Mouse (Mus musculus) CD8-positive naive resting alpha-beta T cell, adult 2 months (primary cell): Measurements from ENCODE around the gene Gm28434.

ENCODE experiments used
- DNase-seq, 2 experiments: peaks; one replicate each; pipeline ENCODE4 v3.0.0; 2022; ENCODE audit warnings: low read depth in 2 of 2, low spot score in 2 of 2

Gm28434 gene

GRCm38 (mm10) chr5:87969201-87969600 is at the start of gene Gm28434, which contains the start of gene 2310003L06Rik:
Gene Gm28434 (plus strand): TSS chr5:87969517.
Gene 2310003L06Rik (plus strand): TSS chr5:87969459.
- no peak for DNase-seq

DNA sequence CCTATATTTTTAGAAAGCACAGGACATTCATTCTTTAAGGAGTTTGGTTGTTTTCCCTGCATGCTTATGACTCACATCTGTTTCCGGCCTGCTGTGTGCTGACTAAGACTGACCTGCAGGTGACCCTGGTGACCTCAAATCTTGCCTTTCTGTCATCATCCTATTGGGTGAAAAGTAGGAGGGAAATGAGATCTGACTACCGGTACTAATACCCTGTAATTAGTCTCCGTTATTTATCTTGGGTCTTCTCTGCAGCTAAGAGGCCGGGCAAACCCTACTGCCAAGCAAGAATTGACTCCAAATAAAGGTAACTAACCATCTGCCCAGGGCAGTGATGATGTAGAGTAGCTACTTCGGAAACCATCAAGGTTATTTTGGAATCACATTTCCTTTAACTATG is 43.9 kb upstream of the Gm28434 start, which contains the start of gene Csn3:
Csn3 (plus strand) TSS at position 208 of the 400 bp plus-strand sequence.
- DNase-seq: no peak

DNA sequence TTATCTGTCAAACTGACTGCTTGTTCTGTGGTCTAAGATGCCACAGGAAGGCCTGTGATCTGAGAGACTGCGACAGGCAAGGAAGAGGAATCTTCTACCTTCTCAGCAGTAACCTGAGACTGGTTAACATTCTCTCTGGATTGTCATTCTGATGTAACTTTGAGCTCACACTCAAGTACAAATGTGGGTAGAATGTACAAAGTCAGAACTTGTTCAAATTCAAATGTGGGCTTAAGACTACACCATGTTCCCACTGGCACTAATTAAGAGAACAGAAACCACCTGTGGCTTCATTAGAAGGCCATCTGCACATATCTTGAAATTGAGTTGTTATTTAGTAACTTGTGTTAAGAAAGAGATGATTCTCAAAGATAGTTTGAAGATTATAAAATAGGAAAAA is 37.7 kb upstream of the Gm28434 start:
- DNase-seq: no peak

GRCm38 (mm10) chr5:87940752-87941151 is 28.6 kb upstream of the Gm28434 start:
- DNase-seq: no peak

DNA sequence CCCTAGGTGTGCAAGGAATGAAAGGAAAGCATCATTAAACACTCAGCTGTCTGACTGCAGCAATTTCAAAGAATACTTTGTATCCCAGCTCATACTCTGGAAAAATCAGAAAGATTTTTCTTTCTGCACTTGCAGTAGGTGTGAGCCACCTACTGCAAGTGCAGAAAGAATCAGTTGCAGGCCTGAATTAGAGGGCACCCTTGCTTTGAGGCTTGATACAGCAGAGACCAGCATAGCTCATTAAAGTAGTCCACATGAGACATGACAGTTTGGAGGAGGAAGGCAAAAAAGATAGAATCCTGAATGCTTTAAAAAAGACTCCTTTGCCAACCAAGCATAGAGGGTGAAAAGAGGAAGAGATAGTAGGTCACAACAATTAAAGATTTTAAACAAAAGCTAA is 26.8 kb upstream of the Gm28434 start:
- no peak for DNase-seq

- no peak for DNase-seq
These were observed 17.5 kb upstream of the Gm28434 start for GRCm38 (mm10) chr5:87951836-87952235.

- no peak for DNase-seq
These were observed 9.8 kb downstream of the Gm28434 start, which contains the start of gene Cabs1 for GRCm38 (mm10) chr5:87979139-87979538. Gene Cabs1 (plus strand): TSS chr5:87979439.

GRCm38 (mm10) chr5:87982468-87983214 is 13.3 kb downstream of the Gm28434 start:
- DNase-seq: no peak

DNA sequence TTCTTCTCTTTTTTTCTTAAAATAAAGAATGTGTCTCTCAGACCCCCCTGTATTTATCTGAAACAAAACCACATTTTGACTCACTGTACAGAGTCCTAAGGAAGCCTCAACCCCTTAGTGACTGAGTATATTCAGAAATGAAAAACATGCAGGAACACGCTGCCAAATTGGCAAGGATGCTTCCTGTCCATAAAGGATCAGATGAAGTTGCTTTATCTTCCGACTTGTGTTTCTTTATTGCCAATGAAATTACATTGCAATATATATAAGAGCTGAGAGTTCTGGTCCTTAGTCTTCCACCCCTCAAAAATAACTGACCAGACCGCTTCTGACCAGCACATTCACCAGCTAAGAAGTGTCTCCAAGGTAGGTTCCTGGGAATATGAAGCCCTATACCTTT is 32.9 kb downstream of the Gm28434 start, which contains the start of gene Smr3a:
Smr3a (plus strand) TSS at position 301 of the 400 bp plus-strand sequence.
- no peak for DNase-seq

- no peak for DNase-seq
These were observed 35.9 kb downstream of the Gm28434 start for GRCm38 (mm10) chr5:88005241-88005640.
